26 mouse cellular contexts compared by ENCODE assay signal in the genomic region with DNA sequence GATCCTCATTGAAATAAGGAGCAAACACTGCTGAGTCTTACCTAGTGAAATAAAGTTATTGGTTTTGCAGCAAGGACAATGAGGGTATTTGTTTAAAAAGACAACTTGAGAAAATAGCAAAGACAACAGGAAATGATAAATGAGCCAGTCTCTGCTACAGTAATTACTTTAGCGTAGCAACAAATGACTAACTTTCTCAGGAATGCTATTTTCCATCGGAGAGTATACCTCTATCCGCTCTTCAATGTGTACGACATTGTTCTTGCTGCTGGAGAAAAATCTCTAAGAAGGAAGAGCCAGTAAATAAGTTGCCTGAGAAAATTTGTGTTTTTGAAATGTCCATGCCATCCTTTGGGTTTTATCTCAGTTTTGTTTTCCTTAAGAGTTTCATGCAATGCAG.
DNase-seq lines count a peak whose midpoint lies in the region; TF ChIP-seq lines count a peak whose summit lies in the region.
"Had no signal": no experiment of that assay in that cellular context is flagged by ENCODE, and none has a peak within 500 bp of the region (broad histone marks: within the 10 kb centered on the region; RNA-seq: fewer than 3 reads in every experiment).

No protein-coding gene starts in this region.

- H3K9ac ChIP-seq in heart, adult 2 months (ENCODE audit: low read depth, low read length): no peak overlapping the region
- H3K9ac ChIP-seq: embryonic facial prominence, embryonic 12.5 days; embryonic facial prominence, embryonic 15.5 days; forebrain, embryonic 12.5 days; forebrain, embryonic 15.5 days; heart, embryonic 13.5 days; hindbrain, embryonic 14.5 days had no signal

- peak overlapping the region; percentile 38 for H3K27ac ChIP-seq in heart, adult 2 months
- H3K27ac ChIP-seq in embryonic fibroblast, embryonic 13.5 days (ENCODE audit: insufficient read depth, low read length): peak overlapping the region; percentile 69; the same call in 1 of the 2 replicates
- H3K27ac ChIP-seq: embryonic facial prominence, embryonic 12.5 days; embryonic facial prominence, embryonic 15.5 days; forebrain, embryonic 12.5 days; forebrain, embryonic 15.5 days; heart, embryonic 10.5 days; heart, embryonic 13.5 days; hindbrain, embryonic 10.5 days; hindbrain, embryonic 14.5 days; hindbrain, postnatal 0 days had no signal

- no peaks in the 10 kb centered on the region for H3K79me2 ChIP-seq in heart, adult 2 months (replicated peaks; ENCODE audit: control insufficient read depth, insufficient read depth, low read length)

- H3K36me3 ChIP-seq in heart, adult 2 months (ENCODE audit: control insufficient read depth, insufficient read depth, low read length): peaks cover 6% of the 10 kb centered on the region
- H3K36me3 ChIP-seq: embryonic facial prominence, embryonic 12.5 days; embryonic facial prominence, embryonic 15.5 days; forebrain, embryonic 12.5 days; forebrain, embryonic 15.5 days; heart, embryonic 10.5 days; heart, embryonic 13.5 days; hindbrain, embryonic 10.5 days had no signal

- TF ChIP-seq EP300 in heart, adult 2 months (IDR thresholded peaks at IDR 0.05; ENCODE audit: insufficient read depth, low read depth, low read length): no peak

- 38% methylated on average over 4 of the region's 4 CpGs for WGBS in heart, adult 2 months

- DNase-seq in heart, adult 2 months: no peak
- no peak for DNase-seq in heart, postnatal 25 days (ENCODE audit: low spot score)
- DNase-seq in 3T3-L1 (ENCODE audit: low read depth, low spot score) (peak; percentile 63), NIH3T3 (ENCODE audit: low read depth) (peak; percentile 21)
- DNase-seq in left cerebral cortex, postnatal 4 days: no peak
- DNase-seq in thymus, adult 18-20 months: no peak
- DNase-seq: adrenal gland, adult 8-10 months; adrenal gland, postnatal 25 days; cerebellum, adult 18-20 months; cerebellum, adult 9-10 months; cerebellum, postnatal 14 days; gastrocnemius, postnatal 10 days; heart, adult 11 months; heart, postnatal 36 days; kidney, adult 18-20 months had no signal

- no peaks in the 10 kb centered on the region for H3K27me3 ChIP-seq in heart, adult 2 months (ENCODE audit: control insufficient read depth, insufficient read depth, low read length)
- H3K27me3 ChIP-seq: embryonic facial prominence, embryonic 12.5 days; embryonic facial prominence, embryonic 15.5 days; forebrain, embryonic 12.5 days; forebrain, embryonic 15.5 days; heart, embryonic 13.5 days had no signal

- TF ChIP-seq POLR2A in heart, adult 2 months (IDR thresholded peaks at IDR 0.05; ENCODE audit: insufficient read depth, low read depth, low read length): no peak
- no peak for TF ChIP-seq POLR2A in embryonic fibroblast, embryonic 13.5 days (IDR thresholded peaks at IDR 0.05; ENCODE audit: low read depth, low read length)

- H3K4me1 ChIP-seq in heart, adult 2 months (ENCODE audit: control insufficient read depth, insufficient read depth, low read length): peaks cover 13% of the 10 kb centered on the region
- peaks cover 22% of the 10 kb centered on the region for H3K4me1 ChIP-seq in embryonic fibroblast, embryonic 13.5 days (ENCODE audit: control insufficient read depth, insufficient read depth, low read length)
- H3K4me1 ChIP-seq: embryonic facial prominence, embryonic 12.5 days; embryonic facial prominence, embryonic 15.5 days; forebrain, embryonic 12.5 days; forebrain, embryonic 15.5 days had no signal

- no peak for TF ChIP-seq CTCF in heart, adult 2 months (IDR thresholded peaks at IDR 0.05)
- TF ChIP-seq CTCF in embryonic fibroblast, embryonic 13.5 days (IDR thresholded peaks at IDR 0.05; ENCODE audit: borderline replicate concordance, insufficient read depth, low read length): no peak

- intact Hi-C loops in heart, adult 2 months (cut with DNase I): no loop called here
- intact Hi-C loops in heart, postnatal 25 days (cut with DNase I): loop anchor here (5.0 kb wide), 1 partner anchor 147 kb away; no protein-coding TSS in a partner anchor
- intact Hi-C loops in left cerebral cortex, postnatal 4 days (cut with DNase I): no loop called here

- no peak overlapping the region for H3K4me3 ChIP-seq in heart, adult 2 months
- no peak overlapping the region for H3K4me3 ChIP-seq in embryonic fibroblast, embryonic 13.5 days (ENCODE audit: insufficient read depth, low read length)
- H3K4me3 ChIP-seq: embryonic facial prominence, embryonic 12.5 days; embryonic facial prominence, embryonic 15.5 days; erythroblast, embryonic 14.5 days; forebrain, embryonic 12.5 days; forebrain, embryonic 15.5 days; heart, embryonic 10.5 days; heart, embryonic 13.5 days; hindbrain, embryonic 10.5 days had no signal

Comparison
In these comparisons a context has a peak if more than half of its experiments do, and no peak if none do; other contexts are left out.
1. DNase-seq: peak in 3T3-L1 (single experiment) and NIH3T3 (single experiment); none in heart, adult 2 months (0 of 2), heart, postnatal 25 days (single experiment), left cerebral cortex, postnatal 4 days (single experiment) and thymus, adult 18-20 months (0 of 2).